16 mouse cellular contexts compared by ENCODE assay signal in genomic region chr3:38250552-38250951, GRCm38 (mm10).
"Had no signal": no experiment of that assay in that cellular context is flagged by ENCODE, and none has a peak within 500 bp of the region (broad histone marks: within the 10 kb centered on the region; RNA-seq: fewer than 3 reads in every experiment).

No protein-coding gene starts in this region.

- ATAC-seq: inflammation-experienced regulatory T-cells, adult 6 months; midbrain, embryonic 15.5 days had no signal

- H3K4me2 ChIP-seq: limb, embryonic 13.5 days; liver, embryonic 15.5 days; lung, embryonic 14.5 days; midbrain, embryonic 15.5 days; neural tube, embryonic 13.5 days had no signal

- H3K27ac ChIP-seq: kidney, postnatal 0 days; layer of hippocampus, adult 2 months; limb, embryonic 13.5 days; liver, embryonic 15.5 days; midbrain, embryonic 10.5 days; midbrain, embryonic 15.5 days; neural tube, embryonic 13.5 days had no signal

- H3K9ac ChIP-seq: limb, embryonic 13.5 days; liver, embryonic 15.5 days; lung, embryonic 14.5 days; midbrain, embryonic 15.5 days; neural tube, embryonic 13.5 days had no signal

- H3K4me1 ChIP-seq: liver, embryonic 15.5 days; midbrain, embryonic 10.5 days; midbrain, embryonic 15.5 days; neural tube, embryonic 13.5 days had no signal

- H3K9me3 ChIP-seq: liver, embryonic 15.5 days; midbrain, embryonic 10.5 days; midbrain, embryonic 15.5 days; neural tube, embryonic 13.5 days had no signal

- DNase-seq: kidney, adult 9 months; kidney, postnatal 36 days; lung, embryonic 14.5 days; lung, postnatal 14 days; retina, postnatal 1 day; right cerebral cortex, postnatal 4 days; thymus, adult 2 months; thymus, postnatal 25 days had no signal

- H3K36me3 ChIP-seq: limb, embryonic 13.5 days; liver, embryonic 15.5 days; midbrain, embryonic 10.5 days; midbrain, embryonic 15.5 days; neural tube, embryonic 13.5 days had no signal

- H3K4me3 ChIP-seq: layer of hippocampus, adult 2 months; limb, embryonic 13.5 days; liver, embryonic 15.5 days; midbrain, embryonic 10.5 days; midbrain, embryonic 15.5 days; neural tube, embryonic 13.5 days had no signal

- H3K27me3 ChIP-seq: limb, embryonic 13.5 days; liver, embryonic 15.5 days; midbrain, embryonic 15.5 days; neural tube, embryonic 13.5 days had no signal
